Mouse (Mus musculus): ENCODE results near the gene Ninj1. TPM values are rescaled to one million over a fixed set of nuclear protein-coding genes. Genes with fewer than 3 reads are reported as not detected.

Ninj1 gene
- polyA plus RNA-seq, 1 experiment = 222 TPM

- 49% methylated on average over 7 of the region's 7 CpGs for WGBS
- TF ChIP-seq CTCF (IDR thresholded peaks at IDR 0.05; ENCODE audit: insufficient read depth, low read length) = no peak
- no peak for TF ChIP-seq POLR2A (IDR thresholded peaks at IDR 0.05; ENCODE audit: borderline replicate concordance, extremely low read depth, low read depth, low read length)
- DNase-seq = no peak
- H3K4me1 ChIP-seq (ENCODE audit: control insufficient read depth, insufficient read depth, low read length) = no peaks in the 10 kb centered on the region
- H3K4me3 ChIP-seq (replicated peaks; ENCODE audit: extremely low read depth, low read depth, low read length) = no peak overlapping the region
These were observed 23.6 kb upstream of the Ninj1 start for GRCm38 (mm10) chr13:49163645-49164044.

- TF ChIP-seq CTCF (IDR thresholded peaks at IDR 0.05; ENCODE audit: insufficient read depth, low read length) = no peak
- TF ChIP-seq POLR2A (IDR thresholded peaks at IDR 0.05; ENCODE audit: borderline replicate concordance, extremely low read depth, low read depth, low read length) = no peak
- Histone ChIP-seq H3K4me3 (replicated peaks; ENCODE audit: extremely low read depth, low read depth, low read length) (no peak overlapping the region), H3K4me1 (ENCODE audit: control insufficient read depth, insufficient read depth, low read length) (no peaks in the 10 kb centered on the region)
- 47% methylated on average over 9 of the region's 9 CpGs for WGBS
- DNase-seq = no peak
These were observed 20.2 kb upstream of the Ninj1 start for GRCm38 (mm10) chr13:49167081-49167480.

GRCm38 (mm10) chr13:49169448-49170207 is 17.7 kb upstream of the Ninj1 start:
- WGBS = 21% methylated on average over 17 of the region's 17 CpGs
- TF ChIP-seq CTCF (IDR thresholded peaks at IDR 0.05; ENCODE audit: insufficient read depth, low read length) = peak; percentile 79
- no peak for TF ChIP-seq POLR2A (IDR thresholded peaks at IDR 0.05; ENCODE audit: borderline replicate concordance, extremely low read depth, low read depth, low read length)
- no peak overlapping the region for H3K4me3 ChIP-seq (replicated peaks; ENCODE audit: extremely low read depth, low read depth, low read length)

GRCm38 (mm10) chr13:49170623-49171022 is 16.7 kb upstream of the Ninj1 start:
- TF ChIP-seq CTCF (IDR thresholded peaks at IDR 0.05; ENCODE audit: insufficient read depth, low read length) (no peak), POLR2A (IDR thresholded peaks at IDR 0.05; ENCODE audit: borderline replicate concordance, extremely low read depth, low read depth, low read length) (no peak)
- no peaks in the 10 kb centered on the region for H3K4me1 ChIP-seq (ENCODE audit: control insufficient read depth, insufficient read depth, low read length)
- 94% methylated on average over 11 of the region's 11 CpGs for WGBS
- DNase-seq = no peak
- H3K4me3 ChIP-seq (replicated peaks; ENCODE audit: extremely low read depth, low read depth, low read length) = no peak overlapping the region

More at GRCm38 (mm10) chr13:49169448-49170207, 17.7 kb upstream of the Ninj1 start:
- DNase-seq = peak; percentile 90
- H3K4me1 ChIP-seq (ENCODE audit: control insufficient read depth, insufficient read depth, low read length) = no peaks in the 10 kb centered on the region

GRCm38 (mm10) chr13:49171729-49172128 is 15.6 kb upstream of the Ninj1 start:
- H3K4me3 ChIP-seq (replicated peaks; ENCODE audit: extremely low read depth, low read depth, low read length) = no peak overlapping the region
- WGBS = 48% methylated on average over 1 of the region's 1 CpGs
- no peak for DNase-seq

GRCm38 (mm10) chr13:49172335-49172734 is 14.9 kb upstream of the Ninj1 start:
- WGBS = 95% methylated on average over 7 of the region's 7 CpGs
- DNase-seq = no peak

More at GRCm38 (mm10) chr13:49171729-49172128, 15.6 kb upstream of the Ninj1 start:
- no peaks in the 10 kb centered on the region for H3K4me1 ChIP-seq (ENCODE audit: control insufficient read depth, insufficient read depth, low read length)
- no peak for TF ChIP-seq CTCF (IDR thresholded peaks at IDR 0.05; ENCODE audit: insufficient read depth, low read length)
- TF ChIP-seq POLR2A (IDR thresholded peaks at IDR 0.05; ENCODE audit: borderline replicate concordance, extremely low read depth, low read depth, low read length) = no peak

GRCm38 (mm10) chr13:49172971-49173596 is 14.2 kb upstream of the Ninj1 start:
- peak; percentile 90 for TF ChIP-seq CTCF (IDR thresholded peaks at IDR 0.05; ENCODE audit: insufficient read depth, low read length)
- TF ChIP-seq POLR2A (IDR thresholded peaks at IDR 0.05; ENCODE audit: borderline replicate concordance, extremely low read depth, low read depth, low read length) = no peak
- DNase-seq = peak; percentile 87
- WGBS = 6% methylated on average over 12 of the region's 12 CpGs
- Histone ChIP-seq H3K4me1 (ENCODE audit: control insufficient read depth, insufficient read depth, low read length) (no peaks in the 10 kb centered on the region), H3K4me3 (replicated peaks; ENCODE audit: extremely low read depth, low read depth, low read length) (no peak overlapping the region)

More at GRCm38 (mm10) chr13:49172335-49172734, 14.9 kb upstream of the Ninj1 start:
- Histone ChIP-seq H3K4me3 (replicated peaks; ENCODE audit: extremely low read depth, low read depth, low read length) (no peak overlapping the region), H3K4me1 (ENCODE audit: control insufficient read depth, insufficient read depth, low read length) (no peaks in the 10 kb centered on the region)
- no peak for TF ChIP-seq CTCF (IDR thresholded peaks at IDR 0.05; ENCODE audit: insufficient read depth, low read length)
- TF ChIP-seq POLR2A (IDR thresholded peaks at IDR 0.05; ENCODE audit: borderline replicate concordance, extremely low read depth, low read depth, low read length) = no peak

GRCm38 (mm10) chr13:49175509-49175908 is 11.8 kb upstream of the Ninj1 start:
- no peak for DNase-seq
- WGBS = 83% methylated on average over 10 of the region's 10 CpGs
- H3K4me1 ChIP-seq (ENCODE audit: control insufficient read depth, insufficient read depth, low read length) = no peaks in the 10 kb centered on the region
- no peak for TF ChIP-seq CTCF (IDR thresholded peaks at IDR 0.05; ENCODE audit: insufficient read depth, low read length)
- TF ChIP-seq POLR2A (IDR thresholded peaks at IDR 0.05; ENCODE audit: borderline replicate concordance, extremely low read depth, low read depth, low read length) = no peak
- H3K4me3 ChIP-seq (replicated peaks; ENCODE audit: extremely low read depth, low read depth, low read length) = no peak overlapping the region

GRCm38 (mm10) chr13:49178839-49179585 is 8.3 kb upstream of the Ninj1 start:
- 46% methylated on average over 19 of the region's 19 CpGs for WGBS
- peak; percentile 31 for DNase-seq
- TF ChIP-seq CTCF (IDR thresholded peaks at IDR 0.05; ENCODE audit: insufficient read depth, low read length) (no peak), POLR2A (IDR thresholded peaks at IDR 0.05; ENCODE audit: borderline replicate concordance, extremely low read depth, low read depth, low read length) (no peak)
- Histone ChIP-seq H3K4me1 (ENCODE audit: control insufficient read depth, insufficient read depth, low read length) (no peaks in the 10 kb centered on the region), H3K4me3 (replicated peaks; ENCODE audit: extremely low read depth, low read depth, low read length) (no peak overlapping the region)

Data from lung, adult 2 months (tissue).